22 mouse cellular contexts compared by ENCODE assay signal in genomic region chr10:42287666-42288065, GRCm38 (mm10). TPM values are rescaled to one million over a fixed set of nuclear protein-coding genes. Genes with fewer than 3 reads are reported as not detected.
DNase-seq lines count a peak whose midpoint lies in the region; ATAC-seq and TF ChIP-seq lines count a peak whose summit lies in the region.
"Had no signal": no experiment of that assay in that cellular context is flagged by ENCODE, and none has a peak within 500 bp of the region (broad histone marks: within the 10 kb centered on the region; RNA-seq: fewer than 3 reads in every experiment).

No protein-coding gene starts in this region.

- peak overlapping the region; percentile 31; the same call in 1 of the 2 replicates for H3K27ac ChIP-seq in lung, embryonic 15.5 days
- H3K27ac ChIP-seq in MEL (ENCODE audit: control insufficient read depth, low read depth, low read length), result no peak overlapping the region
- H3K27ac ChIP-seq: embryonic facial prominence, embryonic 13.5 days; forebrain, embryonic 13.5 days; heart, adult 2 months; heart, embryonic 15.5 days; hindbrain, embryonic 10.5 days; hindbrain, embryonic 14.5 days had no signal

- no peak overlapping the region for H3K4me3 ChIP-seq in lung, embryonic 15.5 days
- H3K4me3 ChIP-seq in lung, adult 2 months (replicated peaks; ENCODE audit: extremely low read depth, low read depth, low read length), result no peak overlapping the region
- no peak overlapping the region for H3K4me3 ChIP-seq in MEL (ENCODE audit: control insufficient read depth in 1 of 2, insufficient read depth in 1 of 2, low read depth in 2 of 2, low read length in 2 of 2)
- H3K4me3 ChIP-seq in myocyte, result no peak overlapping the region
- H3K4me3 ChIP-seq: embryonic facial prominence, embryonic 13.5 days; forebrain, embryonic 13.5 days; heart, adult 2 months; heart, embryonic 15.5 days; hindbrain, embryonic 10.5 days had no signal

- TF ChIP-seq CTCF in lung, adult 2 months (IDR thresholded peaks at IDR 0.05; ENCODE audit: insufficient read depth, low read length), result no peak
- TF ChIP-seq CTCF in MEL (IDR thresholded peaks at IDR 0.05 in 2 of 3, conservative IDR thresholded peaks at IDR 0.05 in 1 of 3; ENCODE audit: control insufficient read depth in 1 of 3, insufficient read depth in 1 of 3, low read depth in 2 of 3, low read length in 3 of 3, poor library complexity in 1 of 3, severe bottlenecking in 1 of 3), result no peak

- H3K4me2 ChIP-seq in lung, embryonic 15.5 days, result no peak overlapping the region
- no peak overlapping the region for H3K4me2 ChIP-seq in myocyte (ENCODE audit: low read depth)
- H3K4me2 ChIP-seq: embryonic facial prominence, embryonic 13.5 days; forebrain, embryonic 13.5 days; heart, embryonic 11.5 days; heart, embryonic 15.5 days; hindbrain, embryonic 14.5 days had no signal

- H3K9ac ChIP-seq in lung, embryonic 15.5 days, result no peak overlapping the region
- no peak overlapping the region for H3K9ac ChIP-seq in MEL (ENCODE audit: control insufficient read depth, low read depth, low read length, poor library complexity, severe bottlenecking)
- H3K9ac ChIP-seq: embryonic facial prominence, embryonic 13.5 days; forebrain, embryonic 13.5 days; forebrain, postnatal 0 days; heart, embryonic 15.5 days; hindbrain, embryonic 14.5 days had no signal

- H3K27me3 ChIP-seq in lung, embryonic 15.5 days, result no peaks in the 10 kb centered on the region
- H3K27me3 ChIP-seq in MEL (ENCODE audit: control insufficient read depth in 1 of 2, insufficient read depth in 2 of 2, low read length in 2 of 2) (no peaks in the 10 kb centered on the region), myocyte (ENCODE audit: control insufficient read depth, insufficient read depth, insufficient read length) (no peaks in the 10 kb centered on the region)
- H3K27me3 ChIP-seq: embryonic facial prominence, embryonic 13.5 days; forebrain, embryonic 13.5 days; heart, embryonic 15.5 days had no signal

- H3ac ChIP-seq in myocyte (ENCODE audit: control insufficient read depth, insufficient read length), result no peak overlapping the region

- H3K79me2 ChIP-seq in MEL (ENCODE audit: control insufficient read depth, insufficient read depth, low read length, poor library complexity) (no peaks in the 10 kb centered on the region), myocyte (ENCODE audit: control insufficient read depth, insufficient read depth) (no peaks in the 10 kb centered on the region)

- no peaks in the 10 kb centered on the region for H3K9me3 ChIP-seq in lung, embryonic 15.5 days
- H3K9me3 ChIP-seq in MEL (replicated peaks; ENCODE audit: insufficient read depth, low read length), result no peaks in the 10 kb centered on the region
- H3K9me3 ChIP-seq: heart, embryonic 15.5 days had no signal

- TF ChIP-seq POLR2A in lung, adult 2 months (IDR thresholded peaks at IDR 0.05; ENCODE audit: borderline replicate concordance, extremely low read depth, low read depth, low read length), result no peak
- no peak for TF ChIP-seq POLR2A in MEL (IDR thresholded peaks at IDR 0.05; ENCODE audit: control insufficient read depth in 1 of 2, insufficient read depth in 1 of 2, low read depth in 1 of 2, low read length in 2 of 2, poor library complexity in 1 of 2)
- TF ChIP-seq POLR2A in myocyte (IDR thresholded peaks at IDR 0.05; ENCODE audit: insufficient read length, low read depth), result no peak

- H3K36me3 ChIP-seq in lung, embryonic 15.5 days, result no peaks in the 10 kb centered on the region
- H3K36me3 ChIP-seq in MEL (ENCODE audit: control insufficient read depth in 1 of 2, insufficient read depth in 2 of 2, low read length in 2 of 2) (no peaks in the 10 kb centered on the region), myocyte (ENCODE audit: control insufficient read depth, insufficient read depth) (no peaks in the 10 kb centered on the region)
- H3K36me3 ChIP-seq: embryonic facial prominence, embryonic 13.5 days; G1E; heart, embryonic 15.5 days; hindbrain, embryonic 10.5 days had no signal

- intact Hi-C loops in heart, postnatal 25 days (cut with DNase I), result no loop called here

- H3K4me1 ChIP-seq in lung, embryonic 15.5 days, result 0 out of 2 replicates have a peak, but pooled peaks cover 3% of the 10 kb centered on the region
- no peaks in the 10 kb centered on the region for H3K4me1 ChIP-seq in lung, adult 2 months (ENCODE audit: control insufficient read depth, insufficient read depth, low read length)
- H3K4me1 ChIP-seq in MEL (ENCODE audit: control insufficient read depth in 1 of 2, insufficient read depth in 2 of 2, low read length in 2 of 2), result no peaks in the 10 kb centered on the region
- H3K4me1 ChIP-seq: embryonic facial prominence, embryonic 13.5 days; forebrain, embryonic 13.5 days; heart, embryonic 15.5 days had no signal

- 52% methylated on average over 1 of the region's 1 CpGs for WGBS in lung, embryonic 15.5 days
- WGBS in lung, adult 2 months, result 52% methylated on average over 1 of the region's 1 CpGs

- TF ChIP-seq RAD21 in MEL (IDR thresholded peaks at IDR 0.05; ENCODE audit: low read depth, low read length), result no peak

- ATAC-seq in lung, embryonic 15.5 days (ENCODE audit: borderline replicate concordance, extremely low read depth, low FRiP score, low TSS enrichment), result no peak
- ATAC-seq: CD4-positive, CD25-positive, alpha-beta regulatory T cell, adult 4 months; forebrain, embryonic 13.5 days; forebrain, postnatal 0 days had no signal

- no peak for TF ChIP-seq EP300 in MEL (IDR thresholded peaks at IDR 0.05; ENCODE audit: low read depth in 1 of 2, low read length in 2 of 2)

- DNase-seq in lung, adult 2 months, result no peak
- peak; percentile 29 for DNase-seq in 3134 (ENCODE audit: extremely low read depth, insufficient read length, low spot score)
- no peak for DNase-seq in MEL (ENCODE audit: low read depth, low spot score)
- no peak for DNase-seq in heart, postnatal 25 days (ENCODE audit: low spot score)
- DNase-seq: adrenal gland, adult 8-10 months; cerebellum, adult 11 months; cerebellum, adult 9-10 months; cerebellum, postnatal 25 days; forebrain, postnatal 0 days; gastrocnemius, postnatal 14 days; heart, adult 2 months; heart, postnatal 14 days had no signal

TF ChIP-seq in MEL, 35 proteins besides CTCF, POLR2A, EP300 and RAD21:
- no peak for TF ChIP-seq MAFK (IDR thresholded peaks at IDR 0.05; ENCODE audit: borderline replicate concordance, low read depth, low read length)
- no peak for TF ChIP-seq MYB (IDR thresholded peaks at IDR 0.05; ENCODE audit: low read depth, low read length)
- no peak for TF ChIP-seq GABPA (IDR thresholded peaks at IDR 0.05; ENCODE audit: low read depth, low read length)
- TF ChIP-seq USF1 (IDR thresholded peaks at IDR 0.05; ENCODE audit: low read depth, low read length), result 0 out of 2 replicates have a peak, but pooled peaks have one; percentile 14

TF ChIP-seq in myocyte, 11 proteins besides CTCF, POLR2A, EP300 and RAD21:
- TF ChIP-seq USF1 (IDR thresholded peaks at IDR 0.05; ENCODE audit: low read depth), result peak; percentile 33
- no peak for TF ChIP-seq MYOD1 (IDR thresholded peaks at IDR 0.05; ENCODE audit: control insufficient read depth in 1 of 3, insufficient read length in 2 of 3, low read depth in 2 of 3)

RNA-seq across cellular contexts. Expression of gene Foxo3, which starts 11.1 kb away (rescaled TPM):
- 8.6 and 8.9 TPM in 2 replicates for polyA plus RNA-seq in lung, embryonic 15.5 days (2015; fragmentation: Nextera tagmentation; extraction: Ambion mirVana)
- polyA plus RNA-seq in lung, adult 2 months (2012; rRNA removed), result 49.3 and 79.9 TPM in 2 replicates
- 21.0 and 31.8 TPM in 2 replicates for total RNA-seq in MEL (2012; rRNA removed)
- polyA plus RNA-seq in MEL (2012; ENCODE audit: insufficient read depth in 1 of 2, insufficient read length in 2 of 2, low read depth in 1 of 2, low replicate concordance in 2 of 2, missing spikeins in 1 of 2), result 100 to 1,000 TPM in 1 of 2 experiments, 10 to 100 TPM in 1; 27.2 to 103 TPM
- 11.2 TPM for polyA plus RNA-seq in myocyte (2012; fragmentation: generic; extraction: Trizol)
- 10 to 100 TPM; 69.7 to 90.2 TPM for total RNA-seq in heart, postnatal 25 days (2021)
